Mouse (Mus musculus): ENCODE results near the gene Emilin2. TPM values are rescaled to one million over a fixed set of nuclear protein-coding genes. Genes with fewer than 3 reads are reported as not detected.

Gene Emilin2
- total RNA-seq, 2 experiments from 2014 or later, result 2.4 to 2.7 TPM

DNA sequence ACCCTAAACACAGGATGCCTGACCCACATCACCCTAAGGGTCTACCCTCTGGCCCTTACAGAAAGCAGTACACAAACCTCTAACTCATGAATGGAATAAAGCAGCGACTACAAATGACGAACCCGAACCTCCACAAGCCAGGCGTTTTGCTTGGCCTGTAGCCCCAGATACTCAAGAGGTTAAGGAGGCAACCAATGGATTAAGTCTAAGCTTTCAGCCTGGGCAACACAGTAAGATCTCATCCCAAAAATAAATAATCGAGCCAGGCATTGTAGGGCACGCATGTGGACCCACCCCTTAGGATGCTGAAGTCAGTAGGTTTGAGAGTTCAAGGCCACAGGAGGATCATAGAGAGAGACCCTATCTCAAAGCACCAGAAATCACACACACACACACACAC is 5.7 kb downstream of the Emilin2 start:
- intact Hi-C loops (cut with DNase I), result no loop called here
- DNase-seq (ENCODE audit: extremely low spot score in 1 of 2, low spot score in 2 of 2), result no peak

GRCm38 (mm10) chr17:71303444-71303843 is 8.3 kb downstream of the Emilin2 start:
- no peak for DNase-seq (ENCODE audit: extremely low spot score in 1 of 2, low spot score in 2 of 2)
- intact Hi-C loops (cut with DNase I), result loop anchor here (2.0 kb wide), 1 partner anchor 21 kb away; no protein-coding TSS in a partner anchor

DNA sequence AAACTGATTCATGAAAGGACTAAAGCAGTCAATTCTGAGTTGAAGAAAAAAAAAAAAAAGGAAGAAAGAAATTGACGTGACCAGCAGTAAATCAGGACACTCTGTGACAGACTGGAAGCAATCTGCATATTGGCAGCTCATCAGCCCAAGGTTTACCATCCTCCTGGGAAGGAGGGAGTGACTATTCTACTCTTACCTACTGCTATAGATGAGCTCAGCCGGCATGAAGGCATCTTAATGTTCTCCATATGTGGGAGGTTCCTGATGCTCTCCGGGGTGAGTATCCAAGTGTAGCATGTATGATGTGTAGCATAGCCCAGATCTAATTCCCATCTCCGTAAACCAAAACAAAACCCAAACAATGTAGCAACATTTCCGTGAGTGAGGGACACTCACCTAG is 10.4 kb downstream of the Emilin2 start:
- DNase-seq (ENCODE audit: extremely low spot score in 1 of 2, low spot score in 2 of 2), result no peak
- intact Hi-C loops (cut with DNase I), result no loop called here

GRCm38 (mm10) chr17:71300338-71300737 is 11.4 kb downstream of the Emilin2 start:
- intact Hi-C loops (cut with DNase I), result no loop called here
- DNase-seq (ENCODE audit: extremely low spot score in 1 of 2, low spot score in 2 of 2), result no peak

DNA sequence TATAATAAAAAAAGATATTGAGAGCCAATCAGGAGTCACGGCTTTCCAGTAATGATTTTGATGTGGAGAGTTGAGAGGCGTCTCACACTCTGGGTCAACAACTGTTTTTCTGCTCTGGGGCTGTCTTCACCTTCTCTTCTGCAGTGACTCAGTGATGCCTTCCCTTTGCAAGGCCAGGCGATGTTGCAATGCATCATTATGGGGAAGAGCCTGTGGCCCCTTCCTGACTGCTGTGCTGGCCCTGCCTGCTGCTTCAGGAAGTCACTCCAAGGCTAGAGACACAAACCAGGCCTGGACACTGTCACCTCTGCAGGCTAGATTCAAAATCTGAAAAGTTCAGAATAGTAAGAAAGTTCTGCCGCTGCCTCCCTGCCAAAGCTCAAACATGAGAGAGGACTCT is 11.9 kb downstream of the Emilin2 start:
- intact Hi-C loops (cut with DNase I), result no loop called here
- no peak for DNase-seq (ENCODE audit: extremely low spot score in 1 of 2, low spot score in 2 of 2)

- intact Hi-C loops (cut with DNase I), result no loop called here
- DNase-seq (ENCODE audit: extremely low spot score in 1 of 2, low spot score in 2 of 2), result no peak
Measured at GRCm38 (mm10) chr17:71294570-71294969, 17.2 kb downstream of the Emilin2 start.

- no peak for DNase-seq (ENCODE audit: extremely low spot score in 1 of 2, low spot score in 2 of 2)
- intact Hi-C loops (cut with DNase I), result no loop called here
Measured at GRCm38 (mm10) chr17:71292897-71293296, 18.9 kb downstream of the Emilin2 start.

DNA sequence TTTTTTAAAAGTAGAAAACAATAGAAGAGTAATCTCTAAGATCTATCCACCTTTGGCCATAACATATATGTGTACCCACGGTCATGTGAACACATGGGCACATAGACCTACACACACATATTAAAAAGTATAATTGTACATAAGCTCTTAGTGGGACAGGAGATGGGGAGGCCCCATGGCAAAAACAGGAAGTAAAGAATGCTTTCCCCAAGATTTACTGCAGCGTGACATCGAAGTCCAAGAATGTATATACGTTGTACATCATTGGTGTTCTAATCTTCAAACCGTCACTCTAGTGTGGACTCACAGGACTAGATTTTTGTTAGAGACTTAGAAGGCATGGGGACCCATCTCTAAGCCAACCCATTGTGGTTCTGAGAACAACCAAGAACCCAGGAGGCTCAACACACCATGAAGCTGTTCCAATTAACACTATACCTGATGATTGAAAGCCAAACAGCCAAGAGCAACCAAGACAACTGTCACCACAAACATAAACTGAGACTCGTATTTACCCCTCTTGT is 19.8 kb downstream of the Emilin2 start:
- intact Hi-C loops (cut with DNase I), result no loop called here
- no peak for DNase-seq (ENCODE audit: extremely low spot score in 1 of 2, low spot score in 2 of 2)

DNA sequence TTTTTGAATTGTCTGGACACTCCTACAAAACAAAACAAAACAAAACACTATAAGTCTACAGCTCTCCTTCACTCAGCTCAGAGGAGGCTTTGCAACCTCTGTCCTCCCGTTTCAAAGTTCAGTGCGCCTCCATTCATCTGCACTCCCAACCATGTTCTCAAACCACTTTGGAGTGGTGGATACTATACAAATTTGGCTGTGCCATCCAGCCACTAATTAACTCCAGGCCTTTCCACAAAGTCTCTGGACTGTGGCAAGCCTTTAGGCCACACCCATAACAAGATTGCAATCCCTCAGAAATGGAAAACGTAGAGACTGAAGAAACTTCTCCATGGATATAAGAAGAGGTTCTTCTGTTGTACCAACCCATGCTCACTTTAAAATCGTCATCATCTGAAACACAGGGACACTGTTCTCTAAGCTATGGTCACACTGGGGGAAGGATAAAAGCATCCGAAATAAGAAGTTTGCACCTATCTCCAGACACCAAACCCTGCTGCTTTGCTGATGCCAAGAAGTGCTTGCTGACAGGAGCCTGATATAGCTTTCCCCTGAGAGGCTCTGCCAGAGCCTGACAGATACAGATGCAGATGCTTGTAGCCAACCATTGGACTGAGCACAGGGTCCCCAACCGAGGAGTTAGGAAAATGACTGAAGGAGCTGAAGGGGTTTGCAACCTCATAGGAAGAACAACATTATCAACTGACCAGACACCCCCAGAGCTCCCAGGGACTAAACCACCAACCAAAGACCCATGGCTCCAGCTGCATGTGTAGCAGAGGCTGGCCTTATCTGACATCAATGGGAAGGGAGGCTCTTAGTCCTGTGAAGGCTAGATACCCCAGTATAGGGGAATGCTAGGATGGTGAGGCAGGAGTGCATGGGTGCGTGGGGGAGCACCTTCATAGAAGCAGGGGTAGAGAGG is 21.0 kb downstream of the Emilin2 start:
- no peak for DNase-seq (ENCODE audit: extremely low spot score in 1 of 2, low spot score in 2 of 2)
- intact Hi-C loops (cut with DNase I), result no loop called here

DNA sequence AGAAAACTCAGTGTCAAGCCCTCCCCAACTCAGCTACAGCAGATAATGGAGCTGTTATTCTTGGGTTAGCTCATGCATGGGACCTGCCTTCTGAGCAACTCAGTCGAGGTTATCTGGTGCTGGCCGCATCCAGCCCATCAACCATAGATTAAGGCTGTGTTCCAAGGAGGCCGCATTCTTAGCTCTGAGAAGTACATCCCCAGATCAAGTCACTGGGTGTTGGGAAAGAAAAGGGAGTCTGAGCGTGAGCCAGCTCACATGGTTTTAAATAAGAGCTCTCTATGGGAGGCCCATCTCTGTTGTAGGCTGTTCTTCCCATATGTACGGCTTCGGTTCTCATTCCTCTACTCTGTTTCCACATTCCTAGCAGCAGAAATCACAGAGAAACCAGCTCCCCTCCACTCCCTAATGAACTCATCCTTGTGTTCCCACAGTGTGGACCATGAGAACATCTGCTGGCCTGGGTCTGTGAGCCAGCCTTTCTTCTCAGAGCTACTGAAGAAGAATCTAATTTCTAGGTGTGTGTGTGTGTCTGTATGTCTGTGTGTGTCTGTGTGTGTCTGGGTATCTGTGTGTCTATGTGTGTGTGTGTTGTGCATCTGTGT is 22.1 kb downstream of the Emilin2 start:
- intact Hi-C loops (cut with DNase I), result no loop called here
- no peak for DNase-seq (ENCODE audit: extremely low spot score in 1 of 2, low spot score in 2 of 2)

DNA sequence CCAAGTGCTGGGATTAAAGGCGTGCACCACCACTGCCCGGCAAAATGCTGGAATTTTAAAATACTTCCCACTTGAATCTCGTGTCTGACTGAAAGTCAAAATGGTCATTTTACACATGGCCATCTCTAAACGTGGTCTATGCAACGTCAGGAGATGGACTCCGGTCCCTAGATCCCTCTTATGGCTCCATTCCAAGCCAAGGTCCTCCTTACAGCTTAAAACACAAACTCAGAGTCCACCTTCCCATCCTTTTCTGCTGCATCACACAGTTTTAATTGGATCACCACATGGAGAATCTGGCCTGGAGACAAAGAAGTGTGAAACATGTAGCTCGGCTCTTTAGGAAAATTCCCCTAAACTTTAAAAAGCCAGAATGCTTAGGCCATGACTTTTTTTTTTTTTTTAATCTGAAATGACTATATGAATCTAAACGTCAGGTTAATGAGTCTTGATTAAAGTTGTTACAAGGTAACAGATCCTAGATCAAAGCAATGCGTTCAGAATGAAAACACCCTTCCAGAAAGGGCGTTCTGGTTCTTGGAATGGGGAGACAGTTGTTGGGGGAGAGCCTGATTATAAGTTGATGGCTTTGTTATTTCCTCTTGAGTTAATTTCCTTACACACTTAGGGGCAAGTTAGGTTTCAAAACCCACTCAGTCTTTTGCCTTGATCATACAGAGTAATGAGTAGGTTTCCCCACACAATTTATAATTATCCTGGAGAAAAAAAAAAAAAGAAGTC is 22.8 kb downstream of the Emilin2 start:
- intact Hi-C loops (cut with DNase I), result no loop called here
- DNase-seq (ENCODE audit: extremely low spot score in 1 of 2, low spot score in 2 of 2), result no peak

DNA sequence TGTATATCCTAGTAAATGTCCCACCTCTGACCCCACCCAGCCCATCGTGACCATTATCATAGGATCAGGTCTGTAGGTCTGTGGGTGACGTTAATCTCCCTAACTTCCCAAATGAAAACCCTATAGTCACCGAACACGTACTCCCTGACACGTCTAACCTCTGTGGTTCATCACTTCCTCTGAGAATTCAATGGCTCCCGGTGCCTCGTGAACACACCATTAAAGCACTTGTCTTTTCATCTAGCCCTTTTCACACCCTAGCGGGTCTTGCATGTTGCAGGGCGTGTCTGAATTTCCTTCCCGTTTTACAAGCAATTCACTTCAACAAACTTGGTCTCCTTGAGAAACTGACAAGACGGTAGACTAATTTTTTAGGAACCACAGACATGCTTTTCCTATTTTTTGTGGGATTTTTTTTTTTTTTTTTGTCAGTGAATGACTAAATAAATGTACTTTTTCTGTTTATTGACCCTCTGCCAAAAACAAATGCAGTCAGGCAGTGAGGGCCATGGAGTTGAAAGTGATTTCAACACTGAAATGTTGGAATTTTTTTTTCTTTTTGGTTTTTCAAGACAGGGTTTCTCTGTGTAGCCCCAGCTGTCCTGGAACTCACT is 23.5 kb downstream of the Emilin2 start:
- DNase-seq (ENCODE audit: extremely low spot score in 1 of 2, low spot score in 2 of 2), result no peak
- intact Hi-C loops (cut with DNase I), result no loop called here

DNA sequence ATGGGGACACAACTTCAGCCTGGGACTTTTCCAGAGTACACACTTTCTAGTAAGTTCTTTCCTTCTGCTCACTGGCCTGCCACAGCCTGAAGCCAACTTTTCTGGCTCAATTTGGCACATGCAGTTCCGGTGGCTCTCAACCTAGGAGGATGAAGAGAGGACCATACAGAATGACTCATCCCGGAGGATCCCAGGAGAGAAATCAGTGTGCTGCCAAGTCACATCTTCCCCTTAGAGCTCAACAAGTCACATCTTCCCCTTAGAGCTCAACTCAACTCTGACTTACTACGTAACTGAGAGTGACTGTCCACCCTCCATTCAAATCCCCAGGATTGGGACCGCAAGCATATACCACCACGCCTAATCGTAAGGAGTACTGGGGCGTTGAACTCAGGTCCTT is 24.2 kb downstream of the Emilin2 start:
- intact Hi-C loops (cut with DNase I), result no loop called here

GRCm38 (mm10) chr17:71285929-71286328 is 25.8 kb downstream of the Emilin2 start:
- no peak for DNase-seq (ENCODE audit: extremely low spot score in 1 of 2, low spot score in 2 of 2)
- intact Hi-C loops (cut with DNase I), result no loop called here

More for the DNA sequence above, 24.2 kb downstream of the Emilin2 start:
- no peak for DNase-seq (ENCODE audit: extremely low spot score in 1 of 2, low spot score in 2 of 2)

DNA sequence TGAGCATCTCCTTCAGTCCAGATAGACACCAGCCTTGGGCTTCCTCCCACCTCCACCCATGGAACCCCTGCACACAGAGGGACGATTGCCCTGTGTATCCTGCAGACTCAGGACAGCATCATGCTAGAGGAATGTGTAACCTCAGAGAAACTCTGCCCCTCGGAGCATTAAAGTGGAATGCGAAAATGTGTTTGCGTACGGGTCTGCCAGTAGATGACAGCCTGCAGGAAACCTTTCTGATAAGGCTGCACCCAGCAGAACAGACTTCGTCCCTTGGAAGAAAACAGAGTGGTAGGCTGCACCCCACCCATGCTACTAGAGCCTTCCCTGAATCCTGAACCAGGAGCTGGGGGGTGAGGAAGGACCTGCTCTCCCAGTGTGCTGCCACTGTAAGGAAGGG is 26.9 kb downstream of the Emilin2 start:
- intact Hi-C loops (cut with DNase I), result no loop called here
- no peak for DNase-seq (ENCODE audit: extremely low spot score in 1 of 2, low spot score in 2 of 2)

GRCm38 (mm10) chr17:71283237-71283636 is 28.5 kb downstream of the Emilin2 start:
- DNase-seq (ENCODE audit: extremely low spot score in 1 of 2, low spot score in 2 of 2), result peak in 1 of 2 experiments; percentile 59
- intact Hi-C loops (cut with DNase I), result no loop called here

DNA sequence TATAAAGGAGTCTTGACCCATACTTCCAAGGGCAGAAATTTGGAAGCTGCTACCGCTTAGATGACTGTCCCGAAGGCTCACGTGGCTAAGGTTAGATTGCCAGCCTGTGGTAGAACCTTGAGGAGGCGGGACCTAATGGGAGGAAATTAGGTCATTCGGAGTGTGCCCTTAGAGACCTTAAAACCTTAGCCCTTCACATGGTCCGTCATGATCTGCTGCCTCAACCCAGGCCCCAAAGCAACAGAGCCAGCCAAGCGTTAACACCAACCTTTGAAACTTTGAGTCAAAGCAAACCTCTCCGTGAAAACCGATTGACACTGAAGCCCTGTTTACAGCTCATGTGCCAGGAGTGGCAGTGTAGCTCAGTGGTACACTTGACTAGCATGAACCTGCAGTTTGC is 29.1 kb downstream of the Emilin2 start:
- DNase-seq (ENCODE audit: extremely low spot score in 1 of 2, low spot score in 2 of 2), result no peak
- intact Hi-C loops (cut with DNase I), result no loop called here

DNA sequence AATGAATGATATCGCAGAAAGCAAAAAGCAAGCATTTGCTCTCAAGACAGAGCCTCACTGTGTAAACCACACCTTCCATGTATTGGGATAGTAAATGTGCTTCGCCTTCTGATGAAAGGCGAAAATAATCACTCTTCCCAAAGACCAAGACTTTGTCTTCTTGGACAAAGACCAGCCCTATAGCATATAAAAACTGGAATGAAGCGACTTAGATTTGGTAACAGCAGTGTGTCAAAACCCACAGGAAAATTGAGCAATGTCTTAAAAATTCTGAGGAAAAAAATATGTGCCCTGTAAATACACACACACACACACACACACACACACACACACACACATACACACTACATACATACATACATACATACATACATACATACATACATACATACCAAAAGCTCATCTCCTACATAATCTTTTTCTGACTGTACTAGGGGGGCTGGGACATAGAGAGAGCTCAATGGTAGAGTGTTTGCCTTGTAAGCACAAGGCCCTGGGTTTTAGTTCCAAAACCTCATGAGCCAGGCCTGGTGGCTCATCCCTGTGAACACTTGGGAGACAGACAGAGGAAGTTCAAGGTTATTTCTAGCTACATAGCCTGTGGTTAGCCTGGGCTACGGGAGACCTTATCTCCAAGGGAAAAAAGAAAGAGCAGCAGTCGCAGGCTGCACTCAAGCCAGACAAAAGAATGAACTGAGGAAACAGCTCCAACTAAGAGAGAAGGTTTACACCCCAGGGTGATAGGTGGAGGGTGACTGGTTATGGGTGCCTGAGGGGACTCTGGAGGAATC is 33.9 kb downstream of the Emilin2 start:
- intact Hi-C loops (cut with DNase I), result no loop called here
- DNase-seq (ENCODE audit: extremely low spot score in 1 of 2, low spot score in 2 of 2), result no peak
